Mouse (Mus musculus) cerebellum, adult 8-10 months (tissue): ENCODE results near the gene Zfp385a.

Experiments used
- DNase-seq: peaks from one replicate; pipeline ENCODE4 v3.0.0; 2022

Gene Zfp385a

GRCm38 (mm10) chr15:103339961-103340337, at the start of gene Zfp385a:
Gene Zfp385a, minus strand, starts transcription at chr15:103340093.
- no peak for DNase-seq

- no peak for DNase-seq
These were observed 48.8 kb upstream of the Zfp385a start for GRCm38 (mm10) chr15:103388556-103389145.

GRCm38 (mm10) chr15:103383771-103384488, 44.0 kb upstream of the Zfp385a start:
- no peak for DNase-seq

- no peak for DNase-seq
These were observed 43.0 kb upstream of the Zfp385a start for GRCm38 (mm10) chr15:103382795-103383406.

GRCm38 (mm10) chr15:103382075-103382474, 42.2 kb upstream of the Zfp385a start:
- DNase-seq = no peak

- DNase-seq = no peak
These were observed 38.9 kb upstream of the Zfp385a start for GRCm38 (mm10) chr15:103378665-103379356.

- DNase-seq = no peak
These were observed 38.1 kb upstream of the Zfp385a start for GRCm38 (mm10) chr15:103377752-103378664.

DNA sequence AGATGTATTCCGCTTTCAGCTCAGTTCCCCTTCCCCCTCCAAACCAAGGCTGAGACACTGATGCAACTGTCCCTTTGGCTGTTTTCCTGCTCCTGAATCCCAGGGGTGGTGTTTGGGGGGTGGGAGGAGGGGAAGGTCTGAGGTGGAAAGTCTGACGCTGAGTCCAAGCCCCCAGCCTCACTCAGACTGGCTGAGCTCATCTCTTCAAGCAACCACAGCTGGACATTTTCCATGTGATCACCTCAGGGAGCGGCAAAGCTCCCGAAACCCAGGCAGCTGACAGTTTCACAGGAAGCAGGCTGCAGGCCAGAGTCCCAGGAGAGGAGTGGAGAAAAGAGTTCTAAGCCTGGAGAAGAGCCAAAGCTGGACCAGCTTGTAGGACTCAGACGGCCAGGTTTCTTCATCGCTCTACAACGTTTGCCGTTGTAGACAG, 37.0 kb upstream of the Zfp385a start:
- no peak for DNase-seq

GRCm38 (mm10) chr15:103375112-103375800, 35.4 kb upstream of the Zfp385a start:
- DNase-seq = no peak

DNA sequence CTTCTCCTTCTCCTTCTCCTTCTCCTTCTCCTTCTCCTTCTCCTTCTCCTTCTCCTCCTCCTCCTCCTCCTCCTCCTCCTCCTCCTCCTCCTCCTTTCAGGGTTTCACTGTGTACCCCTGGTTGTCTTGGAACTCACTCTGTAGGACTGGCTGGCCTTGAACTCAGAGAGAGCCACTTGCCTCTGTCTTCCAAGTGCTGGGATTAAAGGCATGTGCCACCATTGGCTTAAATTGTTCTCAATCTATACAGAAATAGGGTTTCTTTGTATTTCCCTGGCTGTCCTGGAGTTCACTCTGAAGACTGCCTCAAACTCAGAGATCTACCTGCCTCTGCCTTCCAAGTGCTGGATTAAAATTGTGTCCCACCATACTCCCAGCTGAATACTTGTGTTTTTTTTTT, 32.6 kb upstream of the Zfp385a start:
- no peak for DNase-seq

DNA sequence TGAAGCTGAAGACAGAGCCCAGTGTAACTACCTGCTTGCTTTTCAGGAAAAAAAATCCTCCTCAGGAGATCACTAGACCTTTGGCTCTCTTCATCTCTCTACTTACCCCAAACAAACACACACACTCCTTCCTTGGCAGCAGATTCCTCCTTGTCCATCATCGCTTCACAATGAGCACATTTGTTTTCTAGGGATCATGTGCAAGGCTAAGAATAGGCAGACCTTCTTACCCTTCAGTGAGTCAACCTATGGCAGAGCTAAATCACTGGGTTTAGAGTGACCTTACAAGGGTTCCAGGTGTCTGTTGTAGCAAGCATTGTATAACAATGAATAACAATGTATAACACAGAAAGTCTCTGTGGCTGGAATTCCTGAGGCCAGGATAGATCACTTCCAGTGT, 31.8 kb upstream of the Zfp385a start:
- DNase-seq = no peak

DNA sequence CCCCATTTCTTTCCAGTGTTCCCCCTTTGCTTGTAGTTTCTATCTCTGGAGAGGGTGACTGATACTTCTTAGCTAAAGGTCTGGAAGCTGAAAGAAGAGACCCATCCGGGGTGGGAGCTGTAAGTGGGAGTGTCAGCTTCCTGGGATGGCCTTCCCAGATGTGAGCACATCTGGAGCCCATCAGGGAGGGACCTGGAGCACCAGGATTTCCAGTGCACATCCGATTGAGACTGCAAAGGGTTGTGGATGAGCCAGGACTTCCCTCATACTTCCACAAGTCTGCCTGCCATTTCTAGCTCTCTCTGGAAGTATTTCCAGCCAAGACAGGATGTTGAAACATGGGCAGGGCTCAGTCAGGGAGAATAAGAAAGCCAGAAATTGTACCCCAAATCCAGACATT, 31.3 kb upstream of the Zfp385a start:
- DNase-seq = no peak

DNA sequence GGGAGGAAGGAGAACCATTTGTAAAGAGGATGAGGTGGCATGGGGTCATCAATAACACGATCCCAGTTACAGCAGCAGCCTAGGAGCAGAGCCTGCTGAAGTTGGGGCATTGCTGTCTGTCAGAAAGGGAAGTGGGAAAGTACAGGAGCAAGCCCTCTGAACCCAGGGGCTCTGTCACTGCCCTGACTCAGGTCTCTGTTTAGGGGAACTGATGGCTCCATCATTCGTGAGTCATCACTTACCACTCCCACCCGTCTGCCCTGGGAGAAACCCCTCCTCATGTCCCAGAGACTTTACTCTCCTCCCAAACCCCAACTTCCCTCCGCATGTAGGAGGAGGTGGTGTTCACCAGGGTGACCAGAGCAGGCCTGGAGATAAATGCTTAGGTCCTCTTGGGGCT, 30.6 kb upstream of the Zfp385a start:
- no peak for DNase-seq

- no peak for DNase-seq
These were observed 29.2 kb upstream of the Zfp385a start for GRCm38 (mm10) chr15:103369123-103369522.

GRCm38 (mm10) chr15:103368179-103368940, 28.5 kb upstream of the Zfp385a start:
- DNase-seq = no peak

DNA sequence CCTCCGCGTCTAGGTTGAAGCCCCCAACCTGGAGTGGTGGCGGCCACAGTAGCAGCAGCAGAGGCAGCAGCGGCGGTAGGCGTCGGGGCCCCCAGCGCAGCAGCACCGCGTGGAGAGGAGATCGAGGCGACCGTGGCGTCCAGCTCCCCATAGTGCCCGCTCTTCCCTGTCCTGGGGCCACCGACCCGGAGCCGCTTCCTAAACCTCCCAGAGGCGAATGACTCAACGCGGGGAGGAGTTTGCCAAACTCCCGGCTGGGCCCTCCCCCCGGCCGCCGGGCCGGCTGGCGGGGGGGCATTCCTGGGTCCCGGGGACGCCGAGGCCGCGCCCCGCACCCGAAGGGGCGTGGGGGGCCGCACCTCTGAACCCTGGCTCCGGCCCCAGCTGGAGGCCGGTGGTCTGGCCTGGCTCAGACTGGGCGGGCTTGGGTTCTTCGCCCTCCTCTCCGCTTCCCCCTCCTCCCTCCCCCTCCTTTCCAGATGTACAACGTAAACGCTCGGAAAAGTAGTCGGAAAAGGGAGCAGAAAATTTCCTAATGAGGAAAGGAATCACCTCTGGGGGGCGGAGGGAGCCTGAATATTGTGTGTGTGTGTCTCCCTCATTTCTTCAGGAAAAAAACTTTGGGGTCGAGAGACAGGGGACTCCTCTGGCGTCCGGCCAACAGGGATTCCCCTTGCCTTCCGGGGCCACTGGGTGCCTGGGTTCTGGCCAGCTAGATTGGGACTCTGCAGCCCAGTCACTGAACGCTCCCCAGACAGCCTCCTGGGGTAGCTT, 26.7 kb upstream of the Zfp385a start, which contains the start of gene Itga5:
Gene Itga5 (minus strand): TSS at position 388 of the 774 bp plus-strand sequence.
- DNase-seq = no peak

GRCm38 (mm10) chr15:103365471-103366375, 25.8 kb upstream of the Zfp385a start:
- no peak for DNase-seq

- DNase-seq = no peak
These were observed 24.9 kb upstream of the Zfp385a start for GRCm38 (mm10) chr15:103364761-103365160.

DNA sequence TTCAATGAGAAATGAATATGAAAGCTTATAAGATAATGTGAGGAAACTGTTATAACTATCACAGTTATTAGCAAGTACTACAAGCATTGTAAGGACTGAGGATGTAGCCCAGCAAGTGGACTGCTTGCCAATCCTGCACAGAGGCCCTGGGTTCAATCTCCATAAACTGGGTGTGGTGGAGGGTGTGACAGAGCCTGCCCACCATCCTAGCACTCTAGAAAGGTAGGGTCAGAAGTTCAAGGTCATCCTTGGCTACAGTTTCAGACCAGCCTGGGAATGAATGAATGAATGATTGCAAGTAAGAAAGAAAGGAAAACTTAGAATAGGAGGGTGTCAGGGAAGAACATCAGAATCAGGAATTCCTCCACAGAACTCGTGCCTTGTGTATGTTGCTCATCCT, 23.9 kb upstream of the Zfp385a start:
- DNase-seq = no peak
